Mouse (Mus musculus): Measurements from ENCODE around the gene Serinc1.

The Serinc1 gene

DNA sequence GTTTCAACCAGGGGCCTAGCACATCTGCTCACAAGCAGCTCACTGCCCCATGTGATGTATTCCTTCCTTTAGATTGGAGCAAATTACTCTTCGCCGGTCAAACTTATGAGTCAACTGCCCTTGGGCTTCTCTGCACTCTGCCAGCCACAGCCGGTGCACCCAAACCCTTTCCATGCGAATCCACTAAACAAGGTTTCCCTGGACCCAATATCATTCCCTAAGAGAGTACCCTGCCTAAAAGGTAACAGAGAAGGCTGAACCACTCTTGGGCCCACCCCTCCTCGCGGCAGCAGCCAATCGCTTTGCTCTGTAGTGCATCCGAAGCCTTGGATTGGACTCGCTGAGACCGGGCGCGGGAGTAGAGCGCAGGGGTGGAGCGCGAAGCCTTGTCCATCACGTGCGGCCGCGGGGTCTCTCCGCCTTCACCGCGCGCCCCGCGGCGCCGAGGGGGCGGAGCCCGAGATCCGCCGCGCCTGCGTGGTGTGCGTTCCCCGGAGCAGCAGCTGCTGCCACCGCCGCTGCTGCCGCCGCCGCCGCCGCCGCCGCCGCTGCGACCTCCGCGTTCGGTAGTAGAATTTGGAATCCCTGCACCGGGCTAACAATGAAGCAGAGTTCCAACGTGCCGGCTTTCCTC lies 46.3 kb downstream of the Serinc1 start, which contains the start of gene Hsf2:
Gene Hsf2, plus strand, starts transcription at position 478 of the 634 bp plus-strand sequence.
- DNase-seq (ENCODE audit: low spot score in 2 of 2) = peak; percentile 96

DNA sequence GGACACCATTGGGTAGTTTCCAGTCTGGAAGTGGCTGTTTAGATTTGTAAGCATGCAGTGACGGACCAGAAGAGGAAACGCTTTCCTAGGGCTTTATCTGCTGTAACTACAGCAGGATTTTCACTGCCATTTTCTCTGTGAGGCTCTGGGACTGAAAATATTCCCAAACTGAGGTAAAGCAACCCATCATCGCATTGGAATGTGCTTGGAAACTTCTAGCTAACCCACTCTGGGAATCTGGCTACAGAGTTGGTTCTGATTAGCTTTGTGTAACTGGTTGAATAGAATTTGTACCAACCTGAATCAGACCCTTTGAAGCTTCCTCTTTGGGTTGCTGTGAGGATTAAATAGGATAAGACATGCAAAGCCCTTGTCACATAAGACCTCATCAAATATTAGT lies 47.6 kb downstream of the Serinc1 start:
- DNase-seq (ENCODE audit: low spot score in 2 of 2) = no peak

DNA sequence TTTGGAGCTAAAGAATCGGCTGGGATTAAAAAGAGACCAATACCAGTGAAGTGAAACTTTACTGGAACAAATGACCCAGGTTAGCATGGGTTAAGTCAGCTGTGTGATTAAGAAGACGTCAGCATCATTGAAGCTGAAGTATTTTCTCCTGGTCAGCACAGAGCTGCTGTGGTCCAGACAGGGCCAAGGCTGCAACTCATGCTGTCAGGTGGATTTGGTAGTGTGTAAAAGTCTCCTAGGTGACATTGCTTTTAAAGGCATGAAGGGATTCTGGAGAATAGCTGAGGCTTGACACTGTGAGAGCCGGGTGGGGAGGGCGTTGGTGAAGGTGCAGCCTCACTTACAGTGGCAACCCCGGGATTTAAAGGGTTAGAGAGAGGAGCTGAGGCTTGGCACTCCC lies 50.6 kb downstream of the Serinc1 start:
- DNase-seq (ENCODE audit: low spot score in 2 of 2) = no peak

GRCm38 (mm10) chr10:57477121-57477843 lies 55.0 kb downstream of the Serinc1 start:
- DNase-seq (ENCODE audit: low spot score in 2 of 2) = no peak

Data from right cerebral cortex, adult 2 months (tissue).